Mouse (Mus musculus): ENCODE measurements around the gene Zfp992. TPM values are rescaled to one million over a fixed set of nuclear protein-coding genes. Genes with fewer than 3 reads are reported as not detected.
A peak's percentile ranks its signal among the peaks of the same experiment; 100 is the strongest.
"Not testable (repeated sequence)": the region's sequence is repeated elsewhere in the genome, so short reads cannot be mapped to it uniquely, and the experiment has no call there.

Zfp992 gene
- polyA plus RNA-seq, 1 experiment from 2014 or later, result 2.6 TPM

DNA sequence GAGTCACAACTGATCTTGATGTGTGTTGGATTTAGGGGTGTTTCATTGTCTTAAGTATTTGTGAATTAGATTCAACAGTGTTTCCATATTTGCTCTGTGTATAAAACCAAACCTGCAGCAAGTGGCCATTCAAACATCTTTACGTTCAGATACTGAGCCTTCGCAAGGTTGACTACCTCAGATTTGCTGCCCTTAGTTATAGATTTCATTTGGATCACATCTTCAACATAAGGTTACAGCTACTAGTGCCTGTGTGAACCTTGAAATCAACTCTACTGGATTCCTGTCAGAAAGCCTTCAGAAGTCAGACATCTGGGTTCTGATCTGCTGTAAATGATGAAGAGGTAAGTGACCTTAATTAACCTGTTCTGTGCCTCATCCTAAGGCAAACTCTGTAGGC, 27.4 kb downstream of the Zfp992 start:
- 89% methylated on average over 2 of the region's 2 CpGs for WGBS
- not testable (repeated sequence) for ATAC-seq (ENCODE audit: extremely low read depth, insufficient number of reproducible peaks, low FRiP score, low TSS enrichment); H3K36me3 ChIP-seq; H3K27me3 ChIP-seq (replicated peaks); H3K27ac ChIP-seq (replicated peaks); H3K4me1 ChIP-seq; H3K9ac ChIP-seq; H3K4me2 ChIP-seq; H3K4me3 ChIP-seq
- H3K9me3 ChIP-seq, result peaks cover 53% of the 10 kb centered on the region

DNA sequence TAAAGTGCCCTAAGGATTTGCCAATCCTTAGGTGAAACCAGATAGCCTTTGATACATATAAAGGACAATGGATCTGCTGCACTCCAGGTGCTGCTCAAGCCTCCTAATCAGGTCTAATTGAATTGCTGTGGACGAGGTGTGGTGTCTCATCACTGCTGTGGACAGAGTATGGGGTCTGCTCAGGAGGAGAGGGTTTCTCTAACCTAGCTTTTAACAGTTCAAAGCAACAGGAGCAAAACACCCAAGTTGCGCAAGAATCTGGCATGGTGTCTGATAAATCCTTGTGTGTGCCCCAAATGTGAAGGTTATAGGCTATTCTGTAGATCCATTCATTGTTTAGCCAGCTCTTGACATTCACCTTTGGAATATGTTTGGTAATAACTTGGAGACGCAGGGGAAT, 28.1 kb downstream of the Zfp992 start:
- 66% methylated on average over 3 of the region's 3 CpGs for WGBS
- H3K4me2 ChIP-seq; H3K4me1 ChIP-seq; H3K27ac ChIP-seq (replicated peaks); H3K36me3 ChIP-seq; ATAC-seq (ENCODE audit: extremely low read depth, insufficient number of reproducible peaks, low FRiP score, low TSS enrichment); H3K27me3 ChIP-seq (replicated peaks); H3K4me3 ChIP-seq; H3K9ac ChIP-seq: not testable (repeated sequence)
- peaks cover 58% of the 10 kb centered on the region for H3K9me3 ChIP-seq

DNA sequence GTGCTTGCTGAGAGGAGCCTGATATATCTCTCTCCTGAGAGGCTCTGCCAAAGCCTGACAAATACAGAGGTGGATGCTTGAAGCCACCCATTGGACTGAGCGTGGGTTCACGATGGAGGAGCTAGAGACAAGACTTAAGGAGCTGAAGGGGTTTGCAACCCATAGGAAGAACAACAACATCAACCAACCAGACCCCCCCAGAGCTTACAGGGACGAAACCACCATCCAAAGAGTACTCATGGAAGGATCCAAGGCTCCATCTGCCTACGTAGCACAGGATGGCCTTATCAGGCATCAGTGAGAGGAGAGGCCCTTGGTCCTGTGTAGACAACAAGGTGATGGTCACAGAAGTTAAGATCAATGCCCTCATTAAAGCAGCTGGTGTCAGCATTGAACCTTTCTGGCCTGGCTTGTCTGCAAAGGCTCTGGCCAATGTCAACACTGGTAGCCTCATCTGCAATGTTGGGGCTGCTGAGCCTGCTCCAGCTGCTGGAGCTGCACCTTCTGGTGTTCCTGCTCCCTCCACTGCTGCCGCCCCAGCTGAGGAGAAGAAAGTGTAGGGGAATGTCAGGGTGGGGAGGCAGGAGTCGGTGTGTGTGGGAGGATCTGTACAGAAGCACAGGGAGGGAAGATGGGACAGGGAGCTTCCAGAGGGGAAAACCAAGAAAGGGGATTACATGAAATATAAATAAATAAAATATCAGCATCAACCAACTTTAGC, 31.7 kb downstream of the Zfp992 start:
- H3K4me1 ChIP-seq; H3K27ac ChIP-seq (replicated peaks); H3K36me3 ChIP-seq; H3K4me2 ChIP-seq; H3K27me3 ChIP-seq (replicated peaks); H3K4me3 ChIP-seq; H3K9ac ChIP-seq: not testable (repeated sequence)
- 58% methylated on average over 6 of the region's 6 CpGs for WGBS
- 0 out of 2 replicates have a peak, but pooled peaks have one; percentile 7 for ATAC-seq (ENCODE audit: extremely low read depth, insufficient number of reproducible peaks, low FRiP score, low TSS enrichment)
- peaks cover 87% of the 10 kb centered on the region for H3K9me3 ChIP-seq

DNA sequence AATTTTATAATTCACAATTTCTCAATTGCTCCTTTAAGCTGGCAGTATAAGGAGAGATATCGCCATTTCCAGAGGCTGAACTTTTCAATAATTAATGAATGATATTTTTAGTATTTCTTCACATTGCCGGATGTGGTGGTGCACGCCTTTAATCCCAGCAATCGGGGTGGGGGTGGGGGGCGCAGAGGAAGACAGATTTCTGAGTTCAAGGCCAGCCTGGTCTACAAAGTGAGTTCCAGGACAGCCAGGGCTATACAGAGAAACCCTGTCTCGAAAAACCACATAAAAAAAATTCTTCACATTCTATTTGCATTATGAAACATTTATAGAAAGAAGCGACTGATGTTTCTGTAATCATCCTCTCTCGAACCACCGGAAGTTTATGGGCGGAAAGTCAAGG, 33.7 kb downstream of the Zfp992 start:
- not testable (repeated sequence) for H3K4me2 ChIP-seq; ATAC-seq (ENCODE audit: extremely low read depth, insufficient number of reproducible peaks, low FRiP score, low TSS enrichment); H3K4me3 ChIP-seq; H3K36me3 ChIP-seq; H3K27me3 ChIP-seq (replicated peaks); H3K4me1 ChIP-seq; H3K27ac ChIP-seq (replicated peaks); H3K9ac ChIP-seq
- H3K9me3 ChIP-seq, result peaks cover 80% of the 10 kb centered on the region
- WGBS, result 74% methylated on average over 10 of the region's 10 CpGs

DNA sequence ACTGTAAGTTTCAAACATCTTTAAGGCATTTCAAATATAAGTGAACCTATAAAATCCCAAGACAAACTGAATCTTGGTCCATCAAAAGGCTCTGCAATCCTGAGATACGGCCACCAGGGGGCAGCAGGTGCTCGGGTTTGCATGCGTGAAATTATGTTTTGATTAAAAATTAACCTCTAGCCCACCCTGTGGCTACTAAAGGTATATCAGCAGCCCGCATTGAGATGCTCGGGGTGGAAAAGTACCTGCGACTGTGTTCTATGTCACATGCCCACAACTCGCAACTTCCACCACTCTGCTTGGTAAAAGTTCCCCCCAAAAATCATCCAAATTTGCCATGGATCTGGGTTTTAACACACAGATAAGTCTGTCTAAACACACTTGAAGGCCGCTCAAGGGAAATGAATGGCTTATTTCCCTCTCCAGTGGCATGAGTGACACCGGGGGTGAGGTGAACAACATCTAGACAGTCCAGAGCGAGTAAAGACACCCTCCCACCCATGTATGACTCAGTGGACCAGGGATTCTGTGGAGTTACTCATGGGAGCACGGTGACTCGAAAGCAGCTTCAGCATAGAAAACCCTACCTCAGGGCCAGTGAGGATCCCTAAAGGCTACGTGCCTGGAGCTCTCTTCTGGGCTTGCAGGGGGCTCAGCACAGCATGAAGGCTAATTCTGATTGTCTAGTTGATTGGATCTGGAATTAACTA, 34.9 kb downstream of the Zfp992 start:
- 0 out of 2 replicates have a peak, but pooled peaks have one; percentile 15 for ATAC-seq (ENCODE audit: extremely low read depth, insufficient number of reproducible peaks, low FRiP score, low TSS enrichment)
- not testable (repeated sequence) for H3K4me1 ChIP-seq
- H3K9me3 ChIP-seq, result peaks cover 78% of the 10 kb centered on the region

DNA sequence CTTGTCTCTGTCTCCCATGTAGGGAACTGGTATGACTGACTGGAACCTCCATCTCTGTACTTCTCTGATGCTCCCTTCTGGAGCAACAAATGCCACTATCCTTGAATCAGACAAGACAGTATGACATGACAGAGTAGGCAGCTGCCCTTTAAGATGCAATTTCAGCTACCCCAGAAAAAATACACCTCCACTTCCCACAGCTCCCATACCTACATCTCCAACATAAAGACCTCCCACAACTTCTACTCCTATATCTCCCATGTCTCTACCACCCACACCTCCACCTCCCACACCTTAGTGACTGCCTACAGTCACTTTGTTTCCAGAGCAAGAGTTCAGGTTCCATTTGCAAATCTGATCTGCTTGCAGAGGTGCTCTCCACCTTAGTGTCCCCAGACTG, 35.9 kb downstream of the Zfp992 start:
- not testable (repeated sequence) for H3K36me3 ChIP-seq; H3K27me3 ChIP-seq (replicated peaks); H3K27ac ChIP-seq (replicated peaks); H3K4me2 ChIP-seq; ATAC-seq (ENCODE audit: extremely low read depth, insufficient number of reproducible peaks, low FRiP score, low TSS enrichment); H3K4me1 ChIP-seq; H3K9ac ChIP-seq; H3K4me3 ChIP-seq
- peaks cover 78% of the 10 kb centered on the region for H3K9me3 ChIP-seq

More for the DNA sequence above, 34.9 kb downstream of the Zfp992 start:
- H3K27me3 ChIP-seq (replicated peaks); H3K4me3 ChIP-seq; H3K4me2 ChIP-seq; H3K27ac ChIP-seq (replicated peaks); H3K9ac ChIP-seq; H3K36me3 ChIP-seq: not testable (repeated sequence)
- 64% methylated on average over 13 of the region's 13 CpGs for WGBS

DNA sequence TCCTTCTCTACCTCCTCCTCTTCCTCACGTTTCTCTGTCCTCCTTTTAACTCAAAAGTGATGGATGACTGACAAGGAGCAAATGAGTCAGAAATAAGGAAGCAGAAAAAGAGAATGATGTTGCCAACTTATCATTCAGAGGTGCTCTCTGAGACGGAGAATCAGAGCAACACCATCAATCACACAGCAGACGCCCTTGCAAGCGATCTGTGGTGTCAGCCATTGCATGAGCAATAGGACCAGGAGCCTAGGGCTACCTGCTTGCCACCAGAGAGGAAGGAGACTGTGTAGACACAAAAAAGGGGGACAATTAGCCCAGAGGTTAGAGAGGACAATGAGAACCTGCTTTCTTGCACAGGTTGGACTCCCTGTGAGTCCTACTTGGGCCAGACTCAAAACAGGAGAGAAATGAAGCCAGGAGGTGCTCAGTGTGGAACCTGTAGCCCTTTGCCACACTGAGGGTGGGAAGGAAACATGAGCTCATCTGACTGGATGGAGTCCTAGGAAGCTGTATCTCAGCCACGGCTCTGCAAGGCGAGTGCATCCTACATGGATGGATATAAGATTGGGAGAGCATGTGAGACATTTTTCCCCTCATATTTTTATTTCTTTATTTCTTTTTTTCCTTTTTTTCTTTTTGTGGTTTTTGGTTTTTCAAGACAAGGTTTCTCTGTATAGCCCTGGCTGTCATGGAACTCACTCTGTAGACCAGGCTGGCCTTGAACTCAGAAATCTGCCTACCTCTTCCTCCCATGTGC, 36.5 kb downstream of the Zfp992 start:
- H3K27ac ChIP-seq (replicated peaks); H3K36me3 ChIP-seq; H3K4me1 ChIP-seq; H3K4me2 ChIP-seq; H3K9ac ChIP-seq; H3K27me3 ChIP-seq (replicated peaks); ATAC-seq (ENCODE audit: extremely low read depth, insufficient number of reproducible peaks, low FRiP score, low TSS enrichment); H3K4me3 ChIP-seq: not testable (repeated sequence)
- 59% methylated on average over 6 of the region's 6 CpGs for WGBS
- H3K9me3 ChIP-seq, result peaks cover 74% of the 10 kb centered on the region

DNA sequence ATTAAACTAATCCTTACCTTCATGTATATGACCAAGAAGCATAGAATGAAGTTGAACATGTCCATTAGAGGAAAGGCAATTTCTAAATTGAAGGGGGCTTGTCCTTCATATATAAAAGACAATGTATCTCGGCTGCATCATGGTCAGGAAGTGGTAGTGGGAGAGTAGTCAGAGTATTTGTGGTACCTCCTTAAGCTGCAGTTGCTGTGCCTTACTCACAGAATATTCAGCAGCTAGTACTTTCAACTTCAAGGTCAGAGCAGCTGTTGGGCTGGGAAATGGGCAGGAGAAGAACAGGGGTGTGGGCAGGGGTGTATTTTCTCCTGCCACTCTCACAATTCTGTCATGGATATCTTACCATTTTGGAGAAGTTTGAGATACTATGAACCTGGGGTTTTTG, 37.9 kb downstream of the Zfp992 start:
- not testable (repeated sequence) for H3K36me3 ChIP-seq; H3K27ac ChIP-seq (replicated peaks); ATAC-seq (ENCODE audit: extremely low read depth, insufficient number of reproducible peaks, low FRiP score, low TSS enrichment); H3K4me2 ChIP-seq; H3K9ac ChIP-seq; H3K4me1 ChIP-seq; H3K4me3 ChIP-seq; H3K27me3 ChIP-seq (replicated peaks)
- WGBS, result 52% methylated on average over 1 of the region's 1 CpGs
- peaks cover 67% of the 10 kb centered on the region for H3K9me3 ChIP-seq

DNA sequence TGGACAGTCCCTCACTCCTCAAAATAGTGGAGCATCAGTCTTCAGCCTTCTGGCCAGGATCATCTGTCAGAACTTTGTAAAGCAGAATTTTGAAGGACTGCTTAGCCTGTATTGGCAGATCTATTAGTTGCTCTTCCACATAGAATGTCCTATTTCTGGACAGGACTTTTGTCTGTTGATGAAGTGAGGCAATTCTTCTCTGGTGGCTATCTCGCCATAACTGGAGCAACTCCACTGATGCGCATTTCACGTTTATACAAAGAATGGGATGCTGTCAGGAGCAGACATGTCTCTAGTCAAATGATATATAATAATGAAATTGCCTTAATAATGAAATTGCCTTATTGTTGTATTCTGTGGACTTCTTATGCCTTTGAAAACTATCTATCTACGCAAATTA, 40.4 kb downstream of the Zfp992 start:
- not testable (repeated sequence) for H3K9ac ChIP-seq; H3K36me3 ChIP-seq; ATAC-seq (ENCODE audit: extremely low read depth, insufficient number of reproducible peaks, low FRiP score, low TSS enrichment); H3K27ac ChIP-seq (replicated peaks); H3K4me2 ChIP-seq; H3K4me3 ChIP-seq; H3K4me1 ChIP-seq; H3K27me3 ChIP-seq (replicated peaks)
- WGBS, result 63% methylated on average over 4 of the region's 4 CpGs
- H3K9me3 ChIP-seq, result peaks cover 69% of the 10 kb centered on the region

DNA sequence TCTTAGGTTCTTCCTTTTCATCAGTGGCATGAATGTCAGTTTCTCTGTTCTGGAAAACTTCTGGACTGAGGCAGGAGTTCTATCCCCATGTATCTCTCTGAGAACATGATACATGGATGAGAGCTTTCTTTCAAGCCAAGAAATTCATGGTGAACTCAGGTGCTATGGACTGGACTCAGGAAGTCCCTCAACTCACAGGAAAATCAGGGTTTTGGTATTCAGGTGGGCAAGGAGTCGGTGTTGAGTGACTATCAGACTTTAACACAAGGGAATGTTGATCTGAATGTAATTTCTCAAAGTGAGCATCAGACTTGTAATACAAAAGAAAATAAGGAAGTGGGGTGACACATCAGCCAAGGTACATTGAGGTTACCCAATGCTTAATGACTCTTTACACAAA, 43.2 kb downstream of the Zfp992 start:
- peaks cover 65% of the 10 kb centered on the region for H3K9me3 ChIP-seq
- ATAC-seq (ENCODE audit: extremely low read depth, insufficient number of reproducible peaks, low FRiP score, low TSS enrichment); H3K4me1 ChIP-seq; H3K4me2 ChIP-seq; H3K27me3 ChIP-seq (replicated peaks); H3K27ac ChIP-seq (replicated peaks); H3K4me3 ChIP-seq; H3K9ac ChIP-seq; H3K36me3 ChIP-seq: not testable (repeated sequence)
- WGBS, result 63% methylated on average over 1 of the region's 1 CpGs

DNA sequence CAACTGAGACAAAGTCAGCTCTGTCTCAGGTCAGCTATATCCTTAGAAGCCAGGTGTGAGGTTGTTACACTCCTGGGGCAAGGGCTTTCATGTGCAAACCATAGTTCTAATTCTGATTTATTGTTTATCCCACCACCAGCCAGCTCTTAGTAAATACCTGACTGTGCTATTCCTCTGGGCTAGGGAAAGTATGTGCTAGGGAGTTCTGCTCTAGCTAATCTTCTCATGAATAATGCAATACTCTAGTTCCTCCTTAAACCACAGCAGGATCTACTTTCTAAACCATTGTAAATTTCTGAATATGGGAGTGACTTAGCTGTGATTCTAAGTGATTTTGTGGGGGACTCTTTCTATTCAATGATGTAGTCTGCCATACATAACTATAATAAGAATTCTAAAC, 43.6 kb downstream of the Zfp992 start:
- no peak for ATAC-seq (ENCODE audit: extremely low read depth, insufficient number of reproducible peaks, low FRiP score, low TSS enrichment)
- H3K4me3 ChIP-seq, result no peak overlapping the region
- no peaks in the 10 kb centered on the region for H3K4me1 ChIP-seq
- H3K27me3 ChIP-seq (replicated peaks), result no peaks in the 10 kb centered on the region
- no peaks in the 10 kb centered on the region for H3K36me3 ChIP-seq
- no peak overlapping the region for H3K27ac ChIP-seq (replicated peaks)
- H3K9me3 ChIP-seq, result peaks cover 67% of the 10 kb centered on the region
- no peak overlapping the region for H3K9ac ChIP-seq
- no peak overlapping the region for H3K4me2 ChIP-seq

Data from heart, embryonic 13.5 days (tissue).